Mouse (Mus musculus): Measurements from ENCODE around the gene Tldc2. TPM values are rescaled to one million over a fixed set of nuclear protein-coding genes. Genes with fewer than 3 reads are reported as not detected.

The Tldc2 gene
- polyA plus RNA-seq, 1 experiment = 6.0 TPM

DNA sequence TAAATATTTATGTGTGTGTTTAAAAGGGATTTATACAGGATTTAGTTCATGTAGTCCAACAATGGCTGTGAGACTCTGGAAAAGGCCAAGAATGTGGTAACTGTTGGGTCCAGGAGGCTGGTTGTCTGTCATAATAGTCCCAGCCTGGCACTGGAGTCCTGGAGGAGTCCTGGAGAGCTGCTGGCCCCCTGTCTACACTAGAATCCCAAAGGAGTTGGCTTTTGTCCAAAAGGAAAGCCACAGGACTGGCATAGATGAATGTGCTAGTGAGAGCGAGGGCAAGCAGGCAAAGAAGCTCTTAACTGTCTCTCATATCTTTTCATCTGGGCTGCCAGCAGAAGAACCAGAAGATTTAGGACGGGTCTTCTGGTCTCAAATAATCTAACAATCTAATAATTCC is 49.8 kb downstream of the Tldc2 start:
- H3K27ac ChIP-seq (ENCODE audit: insufficient read depth, low read length) = no peak overlapping the region
- no peak for TF ChIP-seq POLR2A (IDR thresholded peaks at IDR 0.05; ENCODE audit: borderline replicate concordance, insufficient read depth, low read length)
- no peak for TF ChIP-seq CTCF (IDR thresholded peaks at IDR 0.05; ENCODE audit: borderline replicate concordance, insufficient read depth, low read depth, low read length)
- peak in 1 of 2 experiments; percentile 13 for DNase-seq
- 55% methylated on average over 2 of the region's 2 CpGs for WGBS
- no peak overlapping the region for H3K4me3 ChIP-seq (replicated peaks; ENCODE audit: insufficient read depth, low read depth, low read length)
- H3K4me1 ChIP-seq (ENCODE audit: control insufficient read depth, insufficient read depth, low read length) = no peaks in the 10 kb centered on the region
- H3K27me3 ChIP-seq (ENCODE audit: control insufficient read depth, insufficient read depth, low read length) = no peaks in the 10 kb centered on the region

DNA sequence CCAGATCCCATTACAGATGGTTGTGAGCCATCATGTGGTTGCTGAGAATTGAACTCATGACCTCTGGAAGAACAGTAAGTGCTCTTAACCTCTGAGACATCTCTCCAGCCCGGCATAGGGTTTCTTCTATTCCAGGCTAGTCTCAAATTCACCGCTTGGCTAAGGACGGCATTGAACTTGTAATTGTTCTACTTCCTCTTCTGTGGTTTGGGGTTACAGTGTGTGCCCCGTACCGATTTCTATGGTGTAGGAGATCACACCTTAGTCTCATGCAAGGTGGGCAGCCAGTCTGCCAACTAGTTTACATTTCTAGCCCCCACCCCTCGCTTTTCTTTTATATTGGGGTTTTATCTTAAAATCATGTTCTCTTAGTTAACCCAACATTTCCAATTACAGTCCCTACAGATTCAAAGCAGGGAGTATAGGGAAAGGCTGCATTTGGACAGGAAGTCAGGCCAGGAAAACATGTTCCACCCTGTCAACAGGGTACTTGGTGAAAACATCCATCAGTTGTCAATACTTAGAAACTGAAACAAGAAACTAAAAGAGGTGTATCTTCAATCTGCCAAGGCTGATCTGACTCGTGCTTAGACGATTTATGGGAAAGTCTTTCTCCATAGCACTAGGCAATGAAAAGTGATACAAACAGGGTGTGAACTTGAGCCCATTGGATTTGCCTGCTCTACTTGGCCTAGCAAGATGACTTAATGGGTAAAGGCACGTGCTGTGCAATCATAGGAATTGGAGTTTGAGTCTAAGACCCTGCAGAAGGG is 51.3 kb downstream of the Tldc2 start:
- 92% methylated on average over 9 of the region's 9 CpGs for WGBS
- TF ChIP-seq CTCF (IDR thresholded peaks at IDR 0.05; ENCODE audit: borderline replicate concordance, insufficient read depth, low read depth, low read length) = no peak
- no peak for TF ChIP-seq POLR2A (IDR thresholded peaks at IDR 0.05; ENCODE audit: borderline replicate concordance, insufficient read depth, low read length)
- H3K4me3 ChIP-seq (replicated peaks; ENCODE audit: insufficient read depth, low read depth, low read length) = no peak overlapping the region
- no peaks in the 10 kb centered on the region for H3K27me3 ChIP-seq (ENCODE audit: control insufficient read depth, insufficient read depth, low read length)
- H3K4me1 ChIP-seq (ENCODE audit: control insufficient read depth, insufficient read depth, low read length) = no peaks in the 10 kb centered on the region
- H3K27ac ChIP-seq (ENCODE audit: insufficient read depth, low read length) = no peak overlapping the region
- no peak for DNase-seq

DNA sequence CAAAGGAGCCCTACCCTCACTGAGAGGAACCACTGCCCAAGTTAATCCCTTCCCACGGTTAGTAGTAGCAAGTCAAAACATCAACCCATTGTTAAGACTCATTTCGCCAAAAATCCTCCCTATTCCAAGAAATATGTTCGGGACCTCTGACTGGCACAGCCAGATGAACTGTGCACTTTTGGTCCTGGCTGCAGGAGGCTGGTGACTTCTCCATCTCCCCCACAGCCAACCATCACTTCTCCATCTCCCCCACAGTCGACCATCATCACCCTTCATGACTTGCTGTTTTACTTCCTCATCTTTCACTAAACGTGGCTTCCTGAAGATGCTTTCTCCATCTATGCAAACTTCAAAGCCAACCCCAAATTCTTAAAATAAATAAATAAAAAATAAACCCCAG is 52.0 kb downstream of the Tldc2 start:
- Histone ChIP-seq H3K27ac (ENCODE audit: insufficient read depth, low read length) (no peak overlapping the region), H3K4me1 (ENCODE audit: control insufficient read depth, insufficient read depth, low read length) (no peaks in the 10 kb centered on the region), H3K4me3 (replicated peaks; ENCODE audit: insufficient read depth, low read depth, low read length) (no peak overlapping the region), H3K27me3 (ENCODE audit: control insufficient read depth, insufficient read depth, low read length) (no peaks in the 10 kb centered on the region)
- 86% methylated on average over 5 of the region's 5 CpGs for WGBS
- TF ChIP-seq CTCF (IDR thresholded peaks at IDR 0.05; ENCODE audit: borderline replicate concordance, insufficient read depth, low read depth, low read length) = no peak
- TF ChIP-seq POLR2A (IDR thresholded peaks at IDR 0.05; ENCODE audit: borderline replicate concordance, insufficient read depth, low read length) = no peak
- DNase-seq = no peak

DNA sequence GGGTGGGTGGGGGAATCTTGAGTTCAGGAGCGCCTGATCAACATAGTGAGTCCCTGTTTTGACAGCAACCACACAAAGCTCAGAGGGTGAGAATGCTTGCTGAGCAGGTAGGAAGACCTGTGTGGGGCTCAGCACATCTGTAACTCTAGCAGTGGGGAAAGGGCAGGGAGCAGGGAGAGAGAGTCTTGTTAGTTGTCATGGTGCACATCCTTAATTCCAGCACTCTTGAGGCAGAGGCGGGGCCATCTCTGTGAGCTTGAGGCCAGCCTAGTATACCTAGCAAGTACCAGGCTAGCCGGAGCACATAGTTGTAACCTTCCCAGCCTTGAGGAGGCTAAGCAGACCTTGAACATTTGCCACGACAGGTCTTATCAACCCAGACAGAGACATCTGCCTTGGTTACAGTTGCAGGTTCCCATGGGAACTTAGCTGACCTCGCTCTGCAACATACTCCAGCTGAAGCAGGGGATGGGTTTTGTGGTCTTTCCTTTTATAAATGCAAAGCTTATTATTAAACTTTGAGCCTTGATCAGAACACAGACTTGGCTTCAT is 52.5 kb downstream of the Tldc2 start:
- DNase-seq = no peak
- no peak for TF ChIP-seq POLR2A (IDR thresholded peaks at IDR 0.05; ENCODE audit: borderline replicate concordance, insufficient read depth, low read length)
- no peak for TF ChIP-seq CTCF (IDR thresholded peaks at IDR 0.05; ENCODE audit: borderline replicate concordance, insufficient read depth, low read depth, low read length)
- H3K4me1 ChIP-seq (ENCODE audit: control insufficient read depth, insufficient read depth, low read length) = no peaks in the 10 kb centered on the region
- H3K27me3 ChIP-seq (ENCODE audit: control insufficient read depth, insufficient read depth, low read length) = no peaks in the 10 kb centered on the region
- 97% methylated on average over 5 of the region's 5 CpGs for WGBS
- H3K27ac ChIP-seq (ENCODE audit: insufficient read depth, low read length) = no peak overlapping the region
- no peak overlapping the region for H3K4me3 ChIP-seq (replicated peaks; ENCODE audit: insufficient read depth, low read depth, low read length)

DNA sequence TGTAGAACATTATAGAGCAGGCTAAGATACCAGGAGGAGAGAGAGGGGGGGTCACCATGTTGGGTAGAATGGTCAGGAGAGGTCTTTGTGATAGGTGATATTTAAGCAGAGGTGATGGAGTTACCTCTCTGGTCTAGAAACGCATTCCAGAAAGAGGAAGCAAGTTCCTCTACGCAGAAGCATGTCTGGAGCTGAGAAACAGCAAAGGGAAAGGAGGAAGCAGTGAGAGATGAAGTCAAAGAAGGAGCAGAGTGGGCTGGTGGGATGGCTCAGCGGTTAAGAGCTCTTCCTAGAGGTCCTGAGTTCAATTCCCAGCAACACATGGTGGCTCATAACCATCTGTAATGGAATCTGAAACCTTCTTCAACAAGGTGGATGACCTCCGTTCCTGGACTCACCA is 55.1 kb downstream of the Tldc2 start:
- 85% methylated on average over 4 of the region's 4 CpGs for WGBS
- TF ChIP-seq POLR2A (IDR thresholded peaks at IDR 0.05; ENCODE audit: borderline replicate concordance, insufficient read depth, low read length) (no peak), CTCF (IDR thresholded peaks at IDR 0.05; ENCODE audit: borderline replicate concordance, insufficient read depth, low read depth, low read length) (no peak)
- Histone ChIP-seq H3K4me1 (ENCODE audit: control insufficient read depth, insufficient read depth, low read length) (no peaks in the 10 kb centered on the region), H3K4me3 (replicated peaks; ENCODE audit: insufficient read depth, low read depth, low read length) (no peak overlapping the region), H3K27ac (ENCODE audit: insufficient read depth, low read length) (no peak overlapping the region), H3K27me3 (ENCODE audit: control insufficient read depth, insufficient read depth, low read length) (no peaks in the 10 kb centered on the region)
- DNase-seq = no peak

DNA sequence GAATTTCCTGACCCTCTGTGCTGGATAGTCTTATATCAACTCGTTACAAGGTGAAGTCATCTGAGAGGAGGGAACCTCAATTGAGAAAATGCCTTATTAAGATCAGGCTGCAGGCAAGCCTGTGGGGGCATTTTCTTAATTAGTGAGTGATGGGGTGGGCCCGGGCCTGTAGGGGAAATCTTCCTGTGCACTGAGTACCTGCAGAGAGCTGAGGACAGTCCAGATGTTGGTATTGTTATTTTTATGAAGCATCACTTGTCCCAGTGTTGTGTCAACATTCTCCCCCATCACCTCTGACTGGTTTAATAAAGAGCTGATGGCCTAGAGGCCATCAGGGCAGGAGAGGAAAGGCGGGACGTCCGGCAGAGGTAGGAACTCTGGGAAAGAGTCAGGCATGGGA is 57.3 kb downstream of the Tldc2 start:
- WGBS = 80% methylated on average over 5 of the region's 5 CpGs
- Histone ChIP-seq H3K27ac (ENCODE audit: insufficient read depth, low read length) (no peak overlapping the region), H3K27me3 (ENCODE audit: control insufficient read depth, insufficient read depth, low read length) (no peaks in the 10 kb centered on the region), H3K4me1 (ENCODE audit: control insufficient read depth, insufficient read depth, low read length) (no peaks in the 10 kb centered on the region), H3K4me3 (replicated peaks; ENCODE audit: insufficient read depth, low read depth, low read length) (no peak overlapping the region)
- no peak for DNase-seq
- TF ChIP-seq CTCF (IDR thresholded peaks at IDR 0.05; ENCODE audit: borderline replicate concordance, insufficient read depth, low read depth, low read length) (no peak), POLR2A (IDR thresholded peaks at IDR 0.05; ENCODE audit: borderline replicate concordance, insufficient read depth, low read length) (no peak)

DNA sequence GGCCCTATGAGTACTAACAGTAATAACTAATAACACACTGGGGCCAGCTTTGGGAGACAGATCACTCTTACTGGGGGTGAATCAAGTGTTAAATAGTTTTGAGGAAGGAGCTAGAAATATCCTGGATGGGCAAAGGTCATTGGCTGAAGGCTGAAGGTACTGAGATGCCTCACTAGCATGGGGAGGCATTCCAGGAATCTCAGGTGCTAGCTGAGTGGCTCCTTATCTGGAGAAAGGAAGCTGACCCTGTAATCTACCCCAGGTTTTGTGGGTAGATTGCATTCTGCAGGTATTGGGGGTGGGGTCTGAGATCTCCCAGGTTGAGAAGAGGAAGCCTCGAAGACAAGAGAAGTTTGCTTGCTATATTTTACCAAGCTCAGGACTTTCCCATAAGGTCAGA is 58.3 kb downstream of the Tldc2 start:
- no peak overlapping the region for H3K27ac ChIP-seq (ENCODE audit: insufficient read depth, low read length)
- no peak for DNase-seq
- H3K27me3 ChIP-seq (ENCODE audit: control insufficient read depth, insufficient read depth, low read length) = no peaks in the 10 kb centered on the region
- 81% methylated on average over 1 of the region's 1 CpGs for WGBS
- H3K4me3 ChIP-seq (replicated peaks; ENCODE audit: insufficient read depth, low read depth, low read length) = no peak overlapping the region
- H3K4me1 ChIP-seq (ENCODE audit: control insufficient read depth, insufficient read depth, low read length) = no peaks in the 10 kb centered on the region
- TF ChIP-seq POLR2A (IDR thresholded peaks at IDR 0.05; ENCODE audit: borderline replicate concordance, insufficient read depth, low read length) (no peak), CTCF (IDR thresholded peaks at IDR 0.05; ENCODE audit: borderline replicate concordance, insufficient read depth, low read depth, low read length) (no peak)

Other genes with a start within 250 kb of the Tldc2 start
- gene Tgif2, start 247.0 kb upstream of the Tldc2 start, polyA plus RNA-seq (2012; rRNA removed) = 1.8 and 2.3 TPM in 2 replicates
- 5.4 and 5.8 TPM in 2 replicates for gene 4930518I15Rik, start 229.1 kb upstream of the Tldc2 start, polyA plus RNA-seq (2012; rRNA removed)
- gene Rab5if, start 223.9 kb upstream of the Tldc2 start, polyA plus RNA-seq (2012; rRNA removed) = 145 and 149 TPM in 2 replicates
- 0.06 and 0.07 TPM in 2 replicates for gene Sla2, start 199.9 kb upstream of the Tldc2 start, polyA plus RNA-seq (2012; rRNA removed)
- gene Ndrg3, start 95.0 kb upstream of the Tldc2 start, polyA plus RNA-seq (2012; rRNA removed) = 782 and 861 TPM in 2 replicates
- gene Dsn1, start 79.9 kb upstream of the Tldc2 start, polyA plus RNA-seq (2012; rRNA removed) = 4.6 and 4.8 TPM in 2 replicates
- 38.3 and 50.1 TPM in 2 replicates for gene Soga1, start 7.8 kb upstream of the Tldc2 start, polyA plus RNA-seq (2012; rRNA removed)
- gene Samhd1, start 48.2 kb downstream of the Tldc2 start, polyA plus RNA-seq (2012; rRNA removed) = 22.4 and 22.6 TPM in 2 replicates
- gene Rbl1, start 117.5 kb downstream of the Tldc2 start, polyA plus RNA-seq (2012; rRNA removed) = 2.8 and 3.1 TPM in 2 replicates
- 143 and 152 TPM in 2 replicates for gene Rpn2, start 192.0 kb downstream of the Tldc2 start, polyA plus RNA-seq (2012; rRNA removed)
- gene Mroh8, start 192.5 kb downstream of the Tldc2 start, polyA plus RNA-seq (2012; rRNA removed) = 1.1 and 1.3 TPM in 2 replicates